Mouse (Mus musculus): ENCODE results near the gene Capn10. TPM values are rescaled to one million over a fixed set of nuclear protein-coding genes. Genes with fewer than 3 reads are reported as not detected.

Gene Capn10
- polyA plus RNA-seq, 1 experiment from 2014 or later: 12.6 TPM

DNA sequence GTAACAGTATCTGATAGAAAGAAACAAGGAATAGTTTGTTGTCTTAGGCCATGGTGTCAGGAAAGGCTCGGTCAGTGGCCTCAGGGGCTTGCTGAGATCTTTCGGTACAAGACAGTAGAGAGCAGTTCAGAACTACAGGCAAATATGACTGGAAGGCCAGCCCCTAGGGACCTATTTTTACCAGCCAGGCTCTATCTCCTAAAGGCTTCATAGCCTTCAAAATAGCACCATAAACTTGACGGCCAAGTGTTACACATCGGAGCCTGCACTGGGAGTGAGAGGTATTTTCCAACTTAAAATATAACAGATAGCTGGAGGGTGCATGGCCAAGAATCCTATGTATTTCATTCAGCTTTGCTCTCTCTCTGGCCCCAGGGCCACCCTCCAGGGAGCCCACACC is 12.7 kb upstream of the Capn10 start:
- peaks cover 12% of the 10 kb centered on the region; the same call in 1 of the 2 replicates for H3K4me1 ChIP-seq
- peaks cover 2% of the 10 kb centered on the region; the same call in 1 of the 2 replicates for H3K27me3 ChIP-seq (replicated peaks)
- H3K9ac ChIP-seq: no peak overlapping the region
- no peak overlapping the region for H3K4me3 ChIP-seq
- H3K27ac ChIP-seq: no peak overlapping the region
- H3K36me3 ChIP-seq: peaks cover 42% of the 10 kb centered on the region
- no peak for ATAC-seq
- no peaks in the 10 kb centered on the region for H3K9me3 ChIP-seq (replicated peaks)
- no peak overlapping the region for H3K4me2 ChIP-seq
- 82% methylated on average over 4 of the region's 4 CpGs for WGBS (ENCODE audit: insufficient replicate concordance)

DNA sequence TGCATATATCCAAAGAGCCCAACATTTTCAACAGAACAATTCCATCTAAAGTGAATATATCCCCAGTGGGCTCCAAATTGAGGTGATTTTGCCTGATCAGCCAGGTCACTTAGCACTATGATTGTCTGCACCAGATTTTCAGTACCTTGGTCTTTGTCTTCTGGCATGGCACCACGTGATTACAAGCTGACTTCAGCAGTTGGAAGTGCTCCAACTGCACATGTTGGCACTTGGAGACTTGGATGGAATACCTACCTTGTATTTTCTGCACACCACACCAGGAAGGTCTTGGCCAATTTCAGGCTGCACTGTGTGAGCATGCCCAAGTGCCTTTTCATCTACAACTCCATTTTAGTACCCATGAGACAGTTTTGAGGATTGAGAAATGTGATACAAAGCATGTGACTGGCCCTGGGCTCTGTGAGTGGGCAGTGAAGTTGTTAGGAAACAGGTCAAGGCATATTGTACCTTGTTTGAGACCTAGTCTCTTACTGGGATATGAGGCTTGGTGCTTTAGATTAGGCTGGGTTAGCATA is 3.9 kb upstream of the Capn10 start:
- no peak overlapping the region for H3K9ac ChIP-seq
- no peak for ATAC-seq
- no peak overlapping the region for H3K27ac ChIP-seq
- 24% methylated on average over 1 of the region's 1 CpGs for WGBS (ENCODE audit: insufficient replicate concordance)
- H3K4me3 ChIP-seq: no peak overlapping the region
- H3K4me1 ChIP-seq: peaks cover 10% of the 10 kb centered on the region
- no peak overlapping the region for H3K4me2 ChIP-seq
- no peaks in the 10 kb centered on the region for H3K9me3 ChIP-seq (replicated peaks)
- H3K27me3 ChIP-seq (replicated peaks): peaks cover 19% of the 10 kb centered on the region; the same call in 1 of the 2 replicates
- no peaks in the 10 kb centered on the region for H3K36me3 ChIP-seq

DNA sequence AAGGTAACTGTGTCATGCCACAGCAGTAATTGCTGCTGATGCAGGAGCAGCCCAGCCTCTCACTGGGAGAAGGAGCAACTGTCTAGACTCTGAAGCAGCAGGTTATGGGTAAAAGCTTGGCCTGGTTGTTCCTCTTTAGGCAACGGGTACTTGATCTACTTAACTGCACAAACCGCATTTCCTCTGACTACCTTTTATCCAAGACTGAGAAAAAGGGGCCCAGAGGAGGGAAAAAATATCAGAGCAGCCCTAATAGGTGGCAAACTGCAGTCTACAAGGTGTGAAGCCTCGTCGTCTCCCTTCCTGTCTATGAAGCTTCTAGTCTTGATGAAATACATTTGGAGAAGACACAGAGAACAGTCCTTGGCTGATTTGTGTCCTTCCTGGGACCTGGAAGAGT is 565 bp upstream of the Capn10 start:
- peaks cover 8% of the 10 kb centered on the region for H3K36me3 ChIP-seq
- H3K4me2 ChIP-seq: peak overlapping the region; percentile 91
- no peak for ATAC-seq
- peak overlapping the region; percentile 86 for H3K27ac ChIP-seq
- 68% methylated on average over 4 of the region's 4 CpGs for WGBS (ENCODE audit: insufficient replicate concordance)
- no peaks in the 10 kb centered on the region for H3K9me3 ChIP-seq (replicated peaks)
- H3K9ac ChIP-seq: peak overlapping the region; percentile 77
- H3K27me3 ChIP-seq (replicated peaks): peaks cover 14% of the 10 kb centered on the region; the same call in 1 of the 2 replicates
- H3K4me1 ChIP-seq: peaks cover 29% of the 10 kb centered on the region
- H3K4me3 ChIP-seq: peak overlapping the region; percentile 74

DNA sequence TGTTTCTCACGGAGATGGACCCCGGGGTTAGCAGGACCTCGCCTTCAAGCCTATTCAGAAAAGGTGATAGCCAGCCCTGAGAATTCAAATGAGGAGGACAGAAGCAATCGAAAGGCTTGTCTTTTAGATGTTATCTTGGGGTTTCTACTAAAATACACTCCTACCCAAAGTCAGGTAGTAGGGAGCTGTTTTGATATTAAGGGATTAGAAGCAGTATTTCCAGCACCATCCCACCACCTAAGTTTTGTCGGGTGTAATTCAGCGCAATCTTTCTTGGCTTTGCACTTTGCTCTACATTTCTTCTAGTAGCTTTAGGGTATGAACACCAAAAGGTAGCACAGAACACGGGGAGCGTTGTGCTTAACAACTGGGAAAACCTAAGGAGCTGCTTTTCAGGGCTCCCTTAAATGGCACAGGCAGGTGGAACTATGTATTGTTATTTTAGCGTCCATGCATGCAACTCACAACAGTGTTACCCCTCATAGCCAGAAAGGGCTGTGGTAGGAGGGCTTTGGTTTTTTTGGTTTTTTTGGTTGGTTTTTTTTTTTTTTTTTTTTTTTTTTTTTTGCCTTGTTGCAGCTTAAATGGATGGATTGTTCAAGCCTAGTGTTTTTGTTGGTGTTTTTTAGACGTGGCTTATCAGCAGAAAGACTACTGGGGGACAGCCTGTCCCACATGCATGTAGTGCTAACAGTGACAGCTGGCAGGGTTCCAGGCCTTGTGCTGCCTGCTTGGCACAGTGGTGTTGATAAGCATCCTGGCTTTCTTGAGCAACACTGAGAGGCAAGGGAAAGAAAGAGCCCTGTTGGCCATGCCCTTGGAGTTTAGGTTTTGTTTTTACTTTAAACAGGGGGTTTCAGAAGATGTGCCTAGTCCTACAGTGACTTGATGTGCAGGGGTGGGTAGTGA is 1.1 kb downstream of the Capn10 start:
- H3K9me3 ChIP-seq (replicated peaks): no peaks in the 10 kb centered on the region
- H3K4me3 ChIP-seq: peak overlapping the region; percentile 74
- peaks cover 29% of the 10 kb centered on the region for H3K4me1 ChIP-seq
- H3K27me3 ChIP-seq (replicated peaks): peaks cover 9% of the 10 kb centered on the region; the same call in 1 of the 2 replicates
- 18% methylated on average over 10 of the region's 10 CpGs for WGBS (ENCODE audit: insufficient replicate concordance)
- H3K27ac ChIP-seq: peak overlapping the region; percentile 86
- H3K36me3 ChIP-seq: peaks cover 23% of the 10 kb centered on the region
- ATAC-seq: no peak
- H3K4me2 ChIP-seq: peak overlapping the region; percentile 91
- peak overlapping the region; percentile 77 for H3K9ac ChIP-seq

DNA sequence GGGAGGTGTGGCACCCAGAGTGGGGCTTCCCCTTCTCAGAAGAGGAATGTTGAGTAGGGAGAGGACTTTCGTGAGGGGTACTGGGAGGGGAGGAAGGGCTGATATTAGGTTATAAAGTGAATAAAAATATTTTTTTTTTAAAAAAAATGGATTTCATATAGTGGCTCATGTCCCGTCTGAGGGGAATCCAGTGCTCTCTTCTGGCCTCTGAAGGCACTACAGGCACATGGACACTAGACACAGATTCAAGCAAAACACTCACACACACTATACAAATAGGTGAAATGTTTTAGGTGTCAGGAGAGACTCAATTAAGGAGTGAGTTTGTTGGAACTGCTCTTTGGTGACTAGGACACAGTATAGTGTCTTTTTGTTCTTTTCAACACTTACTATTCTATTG is 1.8 kb downstream of the Capn10 start:
- Histone ChIP-seq H3K9me3 (replicated peaks) (no peaks in the 10 kb centered on the region), H3K9ac (peak overlapping the region; percentile 28; the same call in 1 of the 2 replicates), H3K36me3 (peaks cover 25% of the 10 kb centered on the region), H3K4me1 (peaks cover 29% of the 10 kb centered on the region), H3K27me3 (replicated peaks) (peaks cover 4% of the 10 kb centered on the region; the same call in 1 of the 2 replicates), H3K4me3 (0 out of 2 replicates have a peak overlapping the region, but pooled peaks have one; percentile 74), H3K27ac (peak overlapping the region; percentile 7; the same call in 1 of the 2 replicates), H3K4me2 (peak overlapping the region; percentile 91)
- ATAC-seq: no peak
- 50% methylated on average over 2 of the region's 2 CpGs for WGBS (ENCODE audit: insufficient replicate concordance)

DNA sequence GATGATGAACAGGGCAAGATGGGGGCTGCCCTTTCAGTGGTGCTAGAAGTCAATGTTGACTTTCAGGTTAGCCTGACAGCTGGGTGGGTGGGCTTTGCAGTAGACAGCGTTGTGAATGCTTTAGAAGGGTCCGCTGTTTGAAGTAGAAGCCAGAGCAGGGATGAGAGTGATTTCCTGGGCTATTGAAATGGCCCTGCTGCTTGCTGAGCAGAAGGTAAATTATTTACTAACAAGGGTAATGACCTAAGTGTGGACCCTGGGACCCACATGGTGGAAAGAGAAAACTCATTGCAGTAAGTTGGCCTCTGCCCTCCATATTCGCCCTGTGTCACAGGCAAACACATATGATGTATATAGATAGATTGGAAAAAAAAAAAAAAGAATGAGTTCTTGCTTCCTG is 2.3 kb downstream of the Capn10 start:
- no peak overlapping the region for H3K9ac ChIP-seq
- H3K36me3 ChIP-seq: peaks cover 25% of the 10 kb centered on the region
- H3K4me3 ChIP-seq: no peak overlapping the region
- H3K27ac ChIP-seq: no peak overlapping the region
- H3K27me3 ChIP-seq (replicated peaks): peaks cover 1% of the 10 kb centered on the region; the same call in 1 of the 2 replicates
- H3K4me1 ChIP-seq: peaks cover 29% of the 10 kb centered on the region
- 81% methylated on average over 3 of the region's 3 CpGs for WGBS (ENCODE audit: insufficient replicate concordance)
- peak overlapping the region; percentile 6 for H3K4me2 ChIP-seq
- no peaks in the 10 kb centered on the region for H3K9me3 ChIP-seq (replicated peaks)
- ATAC-seq: no peak

DNA sequence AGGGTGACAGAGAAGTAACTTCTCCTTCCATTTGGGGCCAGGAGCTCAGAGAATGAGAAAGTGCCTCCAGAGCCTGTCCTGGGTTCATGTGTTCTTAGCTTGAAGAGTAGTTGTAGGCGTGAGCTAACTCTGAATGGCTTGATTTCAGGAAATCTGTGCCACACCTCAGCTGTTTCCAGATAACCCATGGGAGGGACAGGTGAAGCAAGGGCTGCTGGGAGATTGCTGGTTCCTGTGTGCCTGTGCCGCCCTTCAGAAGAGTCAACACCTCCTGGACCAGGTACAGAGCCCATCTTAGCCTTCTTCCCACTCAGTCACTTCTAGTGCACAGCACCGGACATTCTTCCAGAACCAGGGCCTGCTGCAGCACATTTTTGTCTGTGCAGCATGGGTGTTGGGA is 3.6 kb downstream of the Capn10 start:
- Histone ChIP-seq H3K27me3 (replicated peaks) (no peaks in the 10 kb centered on the region), H3K4me1 (peaks cover 29% of the 10 kb centered on the region), H3K27ac (no peak overlapping the region), H3K36me3 (peaks cover 37% of the 10 kb centered on the region), H3K9ac (no peak overlapping the region), H3K4me3 (no peak overlapping the region), H3K4me2 (no peak overlapping the region), H3K9me3 (replicated peaks) (no peaks in the 10 kb centered on the region)
- ATAC-seq: no peak
- WGBS (ENCODE audit: insufficient replicate concordance): 75% methylated on average over 3 of the region's 3 CpGs

DNA sequence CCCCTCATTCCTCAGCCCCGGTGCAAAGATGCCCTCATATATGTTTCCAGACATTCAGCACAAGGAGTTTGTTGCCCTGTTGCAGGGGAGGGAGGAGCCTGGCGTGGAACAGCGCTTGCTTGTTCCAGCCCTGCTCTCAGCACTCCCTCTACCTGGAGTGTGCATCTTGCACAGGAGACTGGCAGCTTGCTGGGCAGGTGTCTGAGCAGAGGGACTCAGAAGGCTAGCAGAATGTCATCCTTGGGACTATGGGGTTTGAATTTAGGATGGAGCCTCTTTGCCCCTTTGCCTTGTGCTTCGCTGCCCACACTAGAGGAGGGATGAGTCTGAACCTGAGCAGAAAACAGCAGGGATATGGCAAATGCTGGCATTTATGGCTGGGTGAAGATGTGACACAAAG is 5.6 kb downstream of the Capn10 start:
- ATAC-seq: no peak
- Histone ChIP-seq H3K9me3 (replicated peaks) (no peaks in the 10 kb centered on the region), H3K27me3 (replicated peaks) (no peaks in the 10 kb centered on the region), H3K9ac (no peak overlapping the region), H3K36me3 (peaks cover 56% of the 10 kb centered on the region), H3K27ac (no peak overlapping the region), H3K4me2 (no peak overlapping the region), H3K4me1 (peaks cover 21% of the 10 kb centered on the region), H3K4me3 (no peak overlapping the region)
- WGBS (ENCODE audit: insufficient replicate concordance): 70% methylated on average over 4 of the region's 4 CpGs

DNA sequence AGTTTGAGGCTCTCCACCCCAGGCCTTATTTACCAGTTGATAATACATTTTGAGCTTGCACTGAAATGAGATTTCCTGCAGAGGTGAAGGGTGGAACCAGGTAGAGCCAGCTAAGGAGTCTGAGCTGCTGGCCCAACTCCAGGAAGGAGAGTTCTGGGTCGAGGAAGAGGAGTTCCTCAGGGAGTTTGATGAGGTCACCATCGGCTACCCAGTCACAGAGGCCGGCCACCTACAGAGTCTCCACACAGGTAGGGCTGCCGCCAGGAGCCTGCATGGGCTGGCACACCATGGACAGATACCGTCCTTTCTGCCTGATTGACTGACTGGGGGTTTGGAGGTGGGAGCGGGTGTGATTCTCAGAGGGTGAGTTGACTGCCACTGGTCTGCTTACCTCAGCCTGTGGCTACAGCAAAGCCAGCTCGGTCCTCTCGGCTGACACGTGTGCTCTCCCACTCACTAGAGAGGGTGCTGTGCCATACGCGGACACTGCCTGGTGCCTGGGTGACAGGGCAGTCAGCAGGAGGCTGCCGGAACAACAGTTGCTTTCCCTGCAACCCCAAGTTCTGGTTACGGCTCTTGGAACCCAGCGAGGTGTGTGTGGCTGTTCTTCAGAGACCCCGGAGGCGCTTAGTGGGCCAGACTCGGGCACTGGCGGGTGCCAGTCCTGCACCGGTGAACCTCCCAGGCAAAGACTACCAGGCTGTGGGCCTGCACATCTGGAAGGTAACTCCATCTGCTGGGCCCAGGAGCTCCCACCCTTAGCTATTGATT is 9.2 kb downstream of the Capn10 start:
- H3K4me2 ChIP-seq: no peak overlapping the region
- H3K9ac ChIP-seq: no peak overlapping the region
- 86% methylated on average over 19 of the region's 19 CpGs for WGBS (ENCODE audit: insufficient replicate concordance)
- ATAC-seq: no peak
- no peaks in the 10 kb centered on the region for H3K4me1 ChIP-seq
- no peaks in the 10 kb centered on the region for H3K9me3 ChIP-seq (replicated peaks)
- no peaks in the 10 kb centered on the region for H3K27me3 ChIP-seq (replicated peaks)
- no peak overlapping the region for H3K27ac ChIP-seq
- H3K4me3 ChIP-seq: no peak overlapping the region
- peaks cover 81% of the 10 kb centered on the region for H3K36me3 ChIP-seq

DNA sequence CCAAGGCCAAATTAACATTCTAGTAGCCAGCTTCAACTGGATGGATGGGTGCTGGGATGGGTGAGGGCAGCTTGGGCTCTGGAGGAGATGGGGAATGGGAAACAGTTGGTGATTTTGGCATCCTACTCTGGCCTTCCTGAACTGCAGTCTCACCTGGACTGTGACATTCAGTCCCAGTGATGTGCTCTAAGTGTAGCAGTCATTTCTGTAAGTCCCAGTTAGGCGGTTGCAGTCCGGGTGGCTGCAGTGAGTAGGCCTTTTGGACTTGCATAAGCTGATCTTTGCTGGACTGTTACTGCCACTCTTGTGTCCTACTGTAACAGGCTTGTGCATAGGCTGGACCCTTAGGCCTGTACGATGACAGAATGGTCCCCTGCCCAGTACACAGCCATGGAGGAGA is 13.8 kb downstream of the Capn10 start:
- Histone ChIP-seq H3K4me3 (no peak overlapping the region), H3K9me3 (replicated peaks) (no peaks in the 10 kb centered on the region), H3K27me3 (replicated peaks) (no peaks in the 10 kb centered on the region), H3K36me3 (peaks cover 56% of the 10 kb centered on the region), H3K27ac (no peak overlapping the region), H3K9ac (no peak overlapping the region), H3K4me2 (no peak overlapping the region), H3K4me1 (no peaks in the 10 kb centered on the region)
- WGBS (ENCODE audit: insufficient replicate concordance): 74% methylated on average over 3 of the region's 3 CpGs
- ATAC-seq: no peak

DNA sequence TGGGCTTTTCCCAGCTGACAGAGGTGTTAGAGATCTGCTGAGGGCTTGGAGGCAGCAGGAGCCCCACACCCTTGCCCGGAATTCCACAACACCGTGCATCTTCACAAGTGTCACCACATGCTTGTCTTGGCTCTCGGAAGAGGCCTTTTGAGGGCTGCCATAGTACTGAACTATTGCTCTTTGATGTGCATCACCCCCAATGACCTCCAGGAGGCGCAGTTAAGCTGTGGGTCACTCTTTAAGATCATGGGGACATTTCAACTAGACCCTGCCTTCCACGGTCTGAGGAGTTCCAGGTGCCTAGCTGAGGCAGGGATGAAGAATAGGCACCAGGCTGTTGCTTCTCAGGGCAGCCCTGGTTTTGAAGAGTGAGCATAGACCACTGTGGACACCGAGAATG is 15.2 kb downstream of the Capn10 start:
- Histone ChIP-seq H3K4me1 (no peaks in the 10 kb centered on the region), H3K36me3 (peaks cover 41% of the 10 kb centered on the region), H3K27ac (no peak overlapping the region), H3K4me2 (no peak overlapping the region), H3K9ac (no peak overlapping the region), H3K4me3 (no peak overlapping the region), H3K27me3 (replicated peaks) (no peaks in the 10 kb centered on the region), H3K9me3 (replicated peaks) (no peaks in the 10 kb centered on the region)
- ATAC-seq: no peak
- 49% methylated on average over 6 of the region's 6 CpGs for WGBS (ENCODE audit: insufficient replicate concordance)

DNA sequence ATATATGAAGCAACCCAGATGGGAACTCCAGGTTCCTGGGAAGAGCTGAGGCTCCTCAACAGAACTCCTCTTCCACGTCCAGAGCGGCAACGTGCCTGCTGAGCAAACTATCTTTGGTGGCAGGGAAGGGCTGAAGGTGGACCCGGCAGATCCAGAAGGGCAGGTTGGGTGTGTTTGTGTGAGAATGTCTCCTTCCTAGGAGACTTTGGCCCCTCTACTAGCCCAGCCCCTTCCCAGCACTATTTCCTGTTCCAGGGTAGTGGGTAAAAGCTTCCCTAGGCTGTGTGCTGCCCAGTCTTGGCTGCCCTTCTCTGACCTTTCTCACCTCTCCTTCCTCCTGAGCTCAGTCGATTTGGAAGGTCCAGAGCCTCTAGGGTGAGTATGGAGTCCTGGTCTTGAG is 16.4 kb downstream of the Capn10 start, which contains the start of gene Gpr35:
Gene Gpr35, plus strand, starts transcription at position 259 of the 400 bp plus-strand sequence.
- Histone ChIP-seq H3K36me3 (peaks cover 30% of the 10 kb centered on the region), H3K4me3 (no peak within 1 kb of the TSS), H3K27ac (no peak within 1 kb of the TSS), H3K4me1 (no peaks in the 10 kb centered on the region), H3K9me3 (replicated peaks) (no peaks in the 10 kb centered on the region), H3K27me3 (replicated peaks) (no peaks in the 10 kb centered on the region), H3K9ac (no peak within 1 kb of the TSS), H3K4me2 (no peak within 1 kb of the TSS)
- 55% methylated on average over 5 of the region's 5 CpGs for WGBS (ENCODE audit: insufficient replicate concordance)
- no peak for ATAC-seq
